Mouse (Mus musculus) spleen, adult 2 months (tissue): ENCODE results near the gene Olfr32.

Experiments used
- CTCF ChIP-seq: fragments of 200-500 bp; IDR thresholded peaks from 2 replicates; pipeline ENCODE4 v1.5.1; 2011; ENCODE audit warnings: mild to moderate bottlenecking, inconsistent platforms; ENCODE audit not compliant: insufficient read depth, insufficient read length, insufficient replicate concordance; ENCODE audit errors: extremely low read depth
- POLR2A ChIP-seq: fragments of 200-500 bp; IDR thresholded peaks from 2 replicates; pipeline ENCODE4 v1.6.1; 2011; ENCODE audit warnings: low read depth, low read length, inconsistent platforms

- no peak for TF ChIP-seq CTCF
- TF ChIP-seq POLR2A = no peak
Observed at GRCm38 (mm10) chr2:90142196-90142595, at the start of gene Olfr32.
